Mouse (Mus musculus) central nervous system, embryonic 14 days (tissue): ENCODE data around the gene C2cd6. TPM values are rescaled to one million over a fixed set of nuclear protein-coding genes. Genes with fewer than 3 reads are reported as not detected.

Source experiments
- polyA plus RNA-seq: library from polyadenylated mRNA; depleted of rRNA; stranded (reverse); fragments of >200 nt; gene quantifications from 2 replicates; pipeline ENCODE4 v1.2.3, GENCODE M21; 2012; rRNA removed

Gene C2cd6
- polyA plus RNA-seq: 0.03 and 0.05 TPM in 2 replicates

GRCm38 (mm10) chr1:59094705-59095104 lies at the start of gene C2cd6:
C2cd6 (minus strand) TSS chr1:59094900.

GRCm38 (mm10) chr1:59119720-59120457 lies 25.2 kb upstream of the C2cd6 start, which contains the start of gene Tmem237:
Tmem237 (minus strand) TSS chr1:59120408.

Other genes with a start within 250 kb of the C2cd6 start
- 20.6 and 20.8 TPM in 2 replicates for gene Trak2, start 121.5 kb downstream of the C2cd6 start, polyA plus RNA-seq
- gene Stradb, start 121.4 kb downstream of the C2cd6 start, polyA plus RNA-seq: 35.0 and 39.7 TPM in 2 replicates
- 34.5 and 37.3 TPM in 2 replicates for gene Tmem237, start 25.5 kb upstream of the C2cd6 start, polyA plus RNA-seq
- gene Mpp4, start 68.5 kb upstream of the C2cd6 start, polyA plus RNA-seq: 2.8 and 3.0 TPM in 2 replicates
- gene Als2, start 142.3 kb upstream of the C2cd6 start, polyA plus RNA-seq: 16.7 and 17.2 TPM in 2 replicates
- 0.28 and 0.40 TPM in 2 replicates for gene Cdk15, start 162.0 kb upstream of the C2cd6 start, polyA plus RNA-seq